Mouse (Mus musculus) liver, embryonic 16.5 days (tissue): ENCODE measurements around the gene Phf1. TPM values are rescaled to one million over a fixed set of nuclear protein-coding genes. Genes with fewer than 3 reads are reported as not detected.
"Not testable (repeated sequence)": the region's sequence is repeated elsewhere in the genome, so short reads cannot be mapped to it uniquely, and the experiment has no call there.

Experiments used
- ATAC-seq: fragments of 200-750 bp; cut with Nextera tagmentation; 2 replicates; pipeline ENCODE4 v1.8.0; 2017; ENCODE audit warnings: low read depth, mild to moderate bottlenecking, moderate number of reproducible peaks, moderate library complexity
- H3K27ac ChIP-seq: fragments of 300-500 bp; sonication (generic); 2 replicates; pipeline ENCODE4 v1.5.1; 2014; ENCODE audit warnings: mild to moderate bottlenecking, low read length
- H3K27me3 ChIP-seq: fragments of 300-500 bp; sonication (generic); 2 replicates; pipeline ENCODE4 v1.6.1; 2014; ENCODE audit warnings: low read depth, low read length, mixed read lengths; ENCODE audit not compliant: control insufficient read depth, insufficient read depth
- H3K36me3 ChIP-seq: fragments of 300-500 bp; sonication (generic); 2 replicates; pipeline ENCODE4 v1.6.1; 2014; ENCODE audit warnings: mild to moderate bottlenecking; ENCODE audit not compliant: control insufficient read depth, insufficient read depth
- H3K4me1 ChIP-seq: fragments of 300-500 bp; sonication (generic); 2 replicates; pipeline ENCODE4 v1.6.1; 2014; ENCODE audit warnings: low read depth, low read length, mixed read lengths; ENCODE audit not compliant: control insufficient read depth
- H3K4me2 ChIP-seq: fragments of 300-500 bp; sonication (generic); 2 replicates; pipeline ENCODE4 v1.6.1; 2014; ENCODE audit warnings: low read depth, low read length, mixed read lengths
- H3K4me3 ChIP-seq: fragments of 300-500 bp; sonication (generic); 2 replicates; pipeline ENCODE4 v1.5.1; 2014; ENCODE audit warnings: low read depth, mild to moderate bottlenecking, low read length
- H3K9ac ChIP-seq: fragments of 300-500 bp; sonication (generic); 2 replicates; pipeline ENCODE4 v1.6.1; 2014; ENCODE audit warnings: low read depth, low read length
- H3K9me3 ChIP-seq: fragments of 300-500 bp; sonication (generic); replicated peaks from 2 replicates; pipeline ENCODE4 v1.6.1; 2016; ENCODE audit warnings: low read length; ENCODE audit not compliant: control insufficient read depth
- WGBS: fragments of 180-500 bp; shearing (Covaris S2); extraction: QIAGEN DNeasy Blood & Tissue Kit; methylation state at CpG from one replicate; pipeline ENCODE4 v1.1.7; 2014; ENCODE audit not compliant: insufficient replicate concordance; 5-methylcytosine and 5-hydroxymethylcytosine counted together
- polyA plus RNA-seq: library from polyadenylated mRNA; unstranded; fragments of >200 nt; fragmentation: Nextera tagmentation; extraction: Ambion mirVana; gene quantifications from 2 replicates; pipeline ENCODE4 v1.2.1, GENCODE M21; 2015

The Phf1 gene
- polyA plus RNA-seq, 1 experiment from 2014 or later: 2.6 TPM

- H3K4me3 ChIP-seq: no peak overlapping the region
- H3K9me3 ChIP-seq: no peaks in the 10 kb centered on the region
- no peaks in the 10 kb centered on the region for H3K36me3 ChIP-seq
- 12% methylated on average over 10 of the region's 10 CpGs for WGBS
- no peak overlapping the region for H3K4me2 ChIP-seq
- no peak overlapping the region for H3K9ac ChIP-seq
- no peaks in the 10 kb centered on the region for H3K4me1 ChIP-seq
- no peak for ATAC-seq
- no peaks in the 10 kb centered on the region for H3K27me3 ChIP-seq
- no peak overlapping the region for H3K27ac ChIP-seq
Observed at GRCm38 (mm10) chr17:26895578-26895977, 37.3 kb upstream of the Phf1 start.

- Histone ChIP-seq H3K9ac (no peak overlapping the region), H3K9me3 (no peaks in the 10 kb centered on the region), H3K4me1 (no peaks in the 10 kb centered on the region), H3K27ac (no peak overlapping the region), H3K36me3 (no peaks in the 10 kb centered on the region), H3K4me3 (no peak overlapping the region), H3K27me3 (no peaks in the 10 kb centered on the region), H3K4me2 (no peak overlapping the region)
- no peak for ATAC-seq
- WGBS: 62% methylated on average over 6 of the region's 6 CpGs
Observed at GRCm38 (mm10) chr17:26900916-26901315, 31.9 kb upstream of the Phf1 start.

- WGBS: 38% methylated on average over 5 of the region's 5 CpGs
- H3K9ac ChIP-seq: no peak overlapping the region
- no peak overlapping the region for H3K27ac ChIP-seq
- H3K9me3 ChIP-seq: no peaks in the 10 kb centered on the region
- H3K4me2 ChIP-seq: no peak overlapping the region
- H3K36me3 ChIP-seq: no peaks in the 10 kb centered on the region
- H3K4me3 ChIP-seq: no peak overlapping the region
- no peaks in the 10 kb centered on the region for H3K27me3 ChIP-seq
- ATAC-seq: no peak
- no peaks in the 10 kb centered on the region for H3K4me1 ChIP-seq
Observed at GRCm38 (mm10) chr17:26904320-26904719, 28.5 kb upstream of the Phf1 start.

GRCm38 (mm10) chr17:26907506-26907905 lies 25.3 kb upstream of the Phf1 start:
- not testable (repeated sequence) for H3K4me1 ChIP-seq, H3K4me2 ChIP-seq, H3K9me3 ChIP-seq, H3K27ac ChIP-seq, H3K9ac ChIP-seq, H3K27me3 ChIP-seq, H3K36me3 ChIP-seq, H3K4me3 ChIP-seq, ATAC-seq
- 76% methylated on average over 14 of the region's 15 CpGs for WGBS

GRCm38 (mm10) chr17:26915248-26915647 lies 17.6 kb upstream of the Phf1 start:
- Histone ChIP-seq H3K4me2 (no peak overlapping the region), H3K9ac (no peak overlapping the region), H3K27ac (no peak overlapping the region), H3K27me3 (no peaks in the 10 kb centered on the region), H3K9me3 (no peaks in the 10 kb centered on the region), H3K4me3 (no peak overlapping the region), H3K4me1 (peaks cover 11% of the 10 kb centered on the region), H3K36me3 (no peaks in the 10 kb centered on the region)
- ATAC-seq: no peak
- WGBS: 35% methylated on average over 1 of the region's 1 CpGs

- WGBS: under 1% methylated on average over 70 of the region's 72 CpGs
Observed at GRCm38 (mm10) chr17:26916711-26917482, 16.0 kb upstream of the Phf1 start, which contains the start of gene Kifc5b. Gene Kifc5b (plus strand): TSS chr17:26917091.

GRCm38 (mm10) chr17:26917560-26917959 lies 15.3 kb upstream of the Phf1 start:
- peaks cover 12% of the 10 kb centered on the region for H3K36me3 ChIP-seq
- H3K4me1 ChIP-seq: peaks cover 11% of the 10 kb centered on the region
- under 1% methylated on average over 12 of the region's 12 CpGs for WGBS
- H3K9me3 ChIP-seq, ATAC-seq, H3K27me3 ChIP-seq: not testable (repeated sequence)
- peak overlapping the region; percentile 76 for H3K4me2 ChIP-seq
- peak overlapping the region; percentile 87 for H3K4me3 ChIP-seq
- H3K9ac ChIP-seq: peak overlapping the region; percentile 86
- H3K27ac ChIP-seq: peak overlapping the region; percentile 78

More at GRCm38 (mm10) chr17:26916711-26917482, 16.0 kb upstream of the Phf1 start, which contains the start of gene Kifc5b:
- Histone ChIP-seq H3K27ac (peak within 1 kb of the TSS; percentile 78), H3K9me3 (no peaks in the 10 kb centered on the region), H3K4me1 (peaks cover 11% of the 10 kb centered on the region), H3K36me3 (peaks cover 12% of the 10 kb centered on the region), H3K27me3 (no peaks in the 10 kb centered on the region), H3K4me2 (peak within 1 kb of the TSS; percentile 76), H3K9ac (peak within 1 kb of the TSS; percentile 86), H3K4me3 (peak within 1 kb of the TSS; percentile 87)
- peak; percentile 97 for ATAC-seq

GRCm38 (mm10) chr17:26918343-26918742 lies 14.5 kb upstream of the Phf1 start:
- no peaks in the 10 kb centered on the region for H3K9me3 ChIP-seq
- 74% methylated on average over 2 of the region's 2 CpGs for WGBS
- no peaks in the 10 kb centered on the region for H3K27me3 ChIP-seq

GRCm38 (mm10) chr17:26919516-26919915 lies 13.3 kb upstream of the Phf1 start:
- not testable (repeated sequence) for H3K27ac ChIP-seq, H3K9ac ChIP-seq, H3K9me3 ChIP-seq, H3K4me3 ChIP-seq, ATAC-seq, H3K27me3 ChIP-seq
- Histone ChIP-seq H3K4me2 (peak overlapping the region; percentile 12; the same call in 1 of the 2 replicates), H3K4me1 (peaks cover 11% of the 10 kb centered on the region), H3K36me3 (peaks cover 12% of the 10 kb centered on the region)
- WGBS: 54% methylated on average over 2 of the region's 2 CpGs

More at GRCm38 (mm10) chr17:26918343-26918742, 14.5 kb upstream of the Phf1 start:
- Histone ChIP-seq H3K4me1 (peaks cover 11% of the 10 kb centered on the region), H3K4me3 (peak overlapping the region; percentile 87), H3K4me2 (peak overlapping the region; percentile 76), H3K9ac (peak overlapping the region; percentile 86), H3K27ac (no peak overlapping the region), H3K36me3 (peaks cover 12% of the 10 kb centered on the region)
- ATAC-seq: no peak
